Mouse (Mus musculus): ENCODE data around the gene Prkce. TPM values are rescaled to one million over a fixed set of nuclear protein-coding genes. Genes with fewer than 3 reads are reported as not detected.
"Not testable (repeated sequence)": the region's sequence is repeated elsewhere in the genome, so short reads cannot be mapped to it uniquely, and the experiment has no call there.

Prkce gene
- total RNA-seq, 2 experiments from 2014 or later: 315 to 338 TPM

DNA sequence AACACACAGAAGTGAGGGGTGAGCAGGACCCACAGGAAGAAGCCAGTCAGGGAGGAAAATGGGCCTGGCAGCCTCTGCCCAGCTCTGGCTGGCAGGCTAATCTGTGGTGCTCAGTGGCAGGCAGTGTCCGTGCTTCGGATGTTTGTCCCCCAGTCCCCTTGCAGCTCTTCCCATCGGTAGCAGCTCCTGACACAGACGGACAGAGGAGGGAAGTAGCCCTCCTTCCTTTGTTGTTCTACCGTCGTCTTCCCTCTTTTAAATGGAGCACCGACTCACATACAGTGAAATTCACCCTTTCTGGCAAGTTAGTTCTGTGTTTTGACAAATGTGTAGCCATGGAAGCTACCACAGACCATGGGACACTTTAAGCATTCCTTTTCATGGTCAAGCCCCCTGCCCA lies 299.3 kb downstream of the Prkce start:
- DNase-seq (ENCODE audit: low spot score in 2 of 2): no peak

DNA sequence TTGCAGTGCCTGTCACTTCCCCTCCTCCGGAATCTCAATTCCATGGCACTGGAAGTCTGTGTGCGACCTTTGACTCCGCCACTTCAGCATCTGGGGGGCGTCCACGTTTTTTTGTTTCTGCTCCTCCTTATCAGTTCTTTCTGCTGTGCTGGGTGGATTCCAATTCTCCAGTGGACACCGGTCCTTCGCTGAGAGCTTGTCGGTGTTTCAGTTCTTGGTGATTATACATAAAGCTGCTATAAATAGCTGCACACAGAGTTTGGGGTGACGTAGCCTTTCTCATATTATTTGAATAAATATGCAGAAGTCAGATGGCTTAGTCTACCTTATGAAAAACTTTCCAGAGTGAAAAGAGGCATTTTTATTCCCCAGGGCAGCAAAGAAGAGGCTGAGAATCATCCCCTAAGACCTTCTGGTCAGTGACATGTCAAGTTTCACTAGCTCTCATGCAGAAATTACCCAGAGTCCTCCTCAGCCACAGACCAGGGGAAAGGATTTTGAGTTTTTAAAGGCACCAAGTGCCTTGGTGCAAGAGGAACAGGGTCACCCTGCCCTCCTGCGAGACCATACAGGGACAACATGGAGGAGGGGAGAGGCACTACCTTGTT lies 299.8 kb downstream of the Prkce start:
- DNase-seq (ENCODE audit: low spot score in 2 of 2): no peak

DNA sequence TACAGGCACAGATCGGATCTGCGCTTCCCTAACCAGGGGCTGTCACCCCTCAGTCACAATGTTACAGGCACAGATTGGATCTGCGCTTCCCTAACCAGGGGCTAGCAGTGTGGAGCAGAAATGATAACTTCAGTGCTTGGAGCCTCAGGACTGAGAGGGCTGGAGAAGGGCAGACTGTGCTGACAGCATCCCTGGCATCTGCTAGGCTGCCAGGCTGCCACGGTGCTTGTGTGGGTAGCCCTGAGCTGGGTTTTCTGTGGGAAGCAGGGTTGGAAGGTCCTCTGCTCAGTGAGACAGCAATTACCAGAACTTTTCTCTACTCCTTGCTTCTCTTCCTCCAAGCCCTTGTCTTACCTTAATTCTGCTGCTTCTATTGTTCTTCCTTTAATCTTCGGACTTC lies 300.4 kb downstream of the Prkce start:
- no peak for DNase-seq (ENCODE audit: low spot score in 2 of 2)

DNA sequence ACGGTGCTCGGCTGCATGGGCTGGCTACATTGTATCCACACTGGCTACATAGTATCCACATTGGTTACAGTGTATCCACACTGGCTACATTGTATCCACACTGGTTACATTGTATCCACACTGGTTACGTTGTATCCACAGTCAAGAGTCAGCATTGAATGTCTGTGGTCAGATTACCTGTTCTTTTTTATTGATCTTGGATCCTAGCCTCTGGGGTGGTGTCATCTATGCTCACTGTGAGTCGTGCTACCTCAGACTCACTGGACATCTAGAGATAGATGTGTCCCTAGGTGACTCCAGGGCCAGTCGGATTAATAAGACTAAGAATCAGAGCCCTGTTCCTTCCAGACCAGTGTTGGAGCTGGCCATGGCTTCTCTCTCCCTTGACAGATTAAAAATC lies 302.6 kb downstream of the Prkce start:
- DNase-seq (ENCODE audit: low spot score in 2 of 2): no peak

DNA sequence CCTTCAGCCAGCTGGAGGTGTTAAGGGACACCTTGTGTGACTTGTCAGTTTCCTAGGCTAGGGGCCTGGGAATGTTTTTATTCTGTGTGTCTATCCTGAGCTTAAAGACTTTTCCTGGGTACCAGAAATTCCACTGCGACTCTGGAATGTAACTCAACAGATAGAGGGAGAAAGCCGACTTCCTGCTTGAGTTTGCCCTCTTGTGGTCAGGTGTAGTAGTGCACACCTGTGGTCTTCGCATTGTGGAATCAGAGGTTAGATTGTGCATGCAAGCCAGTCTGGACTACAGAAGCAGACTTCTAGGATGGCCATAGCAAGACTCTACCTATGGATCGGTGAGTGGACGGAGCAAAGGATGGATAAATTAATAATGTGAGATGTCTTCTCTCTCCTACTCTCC lies 304.1 kb downstream of the Prkce start:
- DNase-seq (ENCODE audit: low spot score in 2 of 2): no peak

DNA sequence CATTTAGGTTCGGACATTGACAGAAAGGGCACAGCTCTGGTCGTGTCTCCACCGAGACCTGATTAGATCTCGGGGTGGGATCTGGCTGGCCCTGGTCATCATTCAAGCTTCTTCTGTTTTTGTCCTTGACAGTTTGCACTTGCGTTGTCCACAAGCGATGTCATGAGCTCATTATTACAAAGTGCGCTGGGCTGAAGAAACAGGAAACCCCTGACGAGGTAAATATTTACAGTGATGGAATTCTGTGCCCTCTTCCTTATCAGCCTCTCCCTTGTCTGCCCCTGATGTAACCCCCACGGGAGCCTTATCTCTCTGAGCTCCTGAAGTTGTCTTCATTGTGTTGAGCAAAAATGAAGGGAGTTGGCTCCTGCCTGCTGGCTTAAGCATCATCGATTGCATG lies 309.1 kb downstream of the Prkce start:
- DNase-seq (ENCODE audit: low spot score in 2 of 2): no peak

DNA sequence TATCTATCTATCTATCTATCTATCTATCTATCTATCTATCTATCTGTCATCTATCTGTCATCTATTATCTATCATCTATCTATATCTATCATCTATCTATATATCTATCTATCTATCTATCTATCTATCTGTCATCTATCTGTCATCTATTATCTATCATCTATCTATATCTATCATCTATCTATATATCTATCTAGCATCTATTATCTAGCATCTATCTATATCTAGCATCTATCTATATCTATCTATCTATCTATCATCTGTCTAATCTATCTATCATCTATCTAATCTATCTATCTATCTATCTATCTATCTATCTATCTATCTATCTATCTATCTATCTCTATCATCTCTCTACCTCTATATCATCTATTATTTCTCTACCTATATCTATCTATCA lies 309.8 kb downstream of the Prkce start:
- DNase-seq (ENCODE audit: low spot score in 2 of 2): not testable (repeated sequence)

DNA sequence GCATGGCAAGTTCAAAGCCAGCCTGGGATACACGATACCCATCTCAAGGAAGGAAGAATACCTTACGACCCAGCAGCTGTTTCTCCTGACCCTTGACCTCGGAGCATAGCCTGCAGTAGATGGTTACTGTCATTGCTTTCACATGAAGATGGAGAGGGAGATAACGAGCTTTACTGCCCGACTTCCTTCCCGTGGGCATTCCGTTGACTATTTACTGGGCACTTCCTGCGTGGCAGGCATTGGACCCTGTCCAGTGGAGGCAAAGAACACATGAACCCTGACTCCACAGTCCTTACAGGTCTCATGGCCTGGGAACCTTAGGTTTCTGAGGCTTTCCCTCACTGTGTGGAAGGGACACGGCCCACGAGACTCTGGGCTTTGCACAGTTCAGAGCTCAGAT lies 311.8 kb downstream of the Prkce start:
- DNase-seq (ENCODE audit: low spot score in 2 of 2): no peak

DNA sequence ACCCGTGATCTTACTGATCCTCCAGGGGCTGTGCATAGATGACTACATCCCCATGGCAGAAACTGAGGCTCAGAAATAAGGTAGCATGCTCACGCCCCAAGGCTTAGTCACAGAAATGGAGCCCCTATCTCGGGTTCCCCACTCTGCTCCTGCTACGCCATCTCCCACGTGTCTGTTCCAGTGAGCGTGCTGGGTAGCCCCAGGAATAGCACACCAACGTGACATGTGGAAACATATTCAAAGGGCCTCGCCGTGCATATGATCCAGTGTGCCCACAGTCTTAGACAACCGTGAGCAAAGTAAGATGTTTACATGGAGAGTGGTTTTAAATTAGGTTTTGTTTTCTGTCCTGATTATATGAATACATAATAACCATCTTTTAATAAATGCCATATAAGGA lies 315.1 kb downstream of the Prkce start:
- DNase-seq (ENCODE audit: low spot score in 2 of 2): no peak

DNA sequence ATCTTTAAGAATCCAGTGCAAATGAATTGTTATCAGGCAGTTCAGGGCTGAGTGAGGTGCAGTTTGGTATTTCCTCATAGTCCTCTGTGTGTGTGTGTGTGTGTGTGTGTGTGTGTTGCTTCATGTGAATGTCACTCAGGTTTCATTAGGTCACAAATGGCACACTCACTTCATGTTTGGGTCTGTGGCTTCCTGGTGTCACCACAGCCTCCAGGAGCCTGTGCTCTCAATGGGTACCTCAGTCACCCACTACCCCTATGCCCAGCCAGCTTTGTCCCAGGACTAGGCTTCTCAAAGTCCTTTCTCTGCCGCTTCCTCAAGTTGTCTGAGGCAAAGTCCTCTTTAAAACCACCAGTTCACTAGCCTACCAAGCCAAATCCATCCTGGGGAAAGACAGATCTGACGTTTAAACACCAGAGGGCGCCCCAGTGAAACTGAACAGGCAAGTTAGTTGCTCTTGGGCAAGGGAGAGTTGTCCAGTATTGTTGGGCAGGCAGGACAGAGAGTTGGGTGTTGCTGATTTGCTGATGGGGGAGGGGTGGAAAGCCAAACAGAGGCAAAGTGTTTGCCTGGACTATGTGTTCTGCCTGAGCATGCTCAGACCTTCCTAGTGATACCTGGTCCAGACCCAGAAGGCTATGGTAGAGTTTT lies 316.6 kb downstream of the Prkce start:
- DNase-seq (ENCODE audit: low spot score in 2 of 2): peak; percentile 87 to 90

DNA sequence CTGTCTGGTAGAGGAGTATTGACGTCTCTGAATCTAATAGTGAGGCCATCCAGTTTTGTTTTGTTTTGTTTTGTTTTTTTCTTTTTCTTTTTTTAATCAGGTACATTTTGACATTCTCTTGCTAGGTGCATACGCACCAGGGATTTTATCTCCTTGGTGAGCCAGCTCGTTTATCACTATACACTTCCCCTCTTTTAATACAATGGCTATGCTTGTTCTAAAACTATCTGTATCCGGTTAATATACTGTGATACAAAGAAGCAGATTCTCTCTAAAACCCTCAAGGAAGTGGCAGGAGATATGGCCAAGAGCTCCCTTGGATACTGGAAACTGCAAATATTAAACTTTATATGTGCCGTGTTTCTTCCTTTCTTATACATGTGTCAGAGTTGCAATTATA lies 319.1 kb downstream of the Prkce start:
- no peak for DNase-seq (ENCODE audit: low spot score in 2 of 2)

DNA sequence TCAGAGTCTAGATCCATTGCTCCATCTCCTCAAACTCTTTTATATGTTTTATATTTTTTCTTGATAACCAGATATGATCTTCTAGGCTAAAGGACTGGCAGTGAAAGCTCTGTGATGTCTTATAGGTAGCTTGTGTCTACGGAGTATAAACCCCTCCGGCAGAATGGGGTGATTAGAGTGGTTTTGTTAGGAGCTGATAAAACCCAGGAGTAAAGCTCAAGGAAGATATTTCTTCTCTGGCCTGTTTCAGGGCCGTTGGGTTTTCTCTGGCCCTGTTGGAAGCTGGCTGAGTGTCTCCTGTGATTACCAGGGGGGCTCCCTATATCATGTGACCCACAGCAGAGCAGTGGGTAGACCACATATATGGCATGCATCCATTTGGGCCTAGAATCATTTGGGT lies 319.9 kb downstream of the Prkce start:
- DNase-seq (ENCODE audit: low spot score in 2 of 2): no peak

DNA sequence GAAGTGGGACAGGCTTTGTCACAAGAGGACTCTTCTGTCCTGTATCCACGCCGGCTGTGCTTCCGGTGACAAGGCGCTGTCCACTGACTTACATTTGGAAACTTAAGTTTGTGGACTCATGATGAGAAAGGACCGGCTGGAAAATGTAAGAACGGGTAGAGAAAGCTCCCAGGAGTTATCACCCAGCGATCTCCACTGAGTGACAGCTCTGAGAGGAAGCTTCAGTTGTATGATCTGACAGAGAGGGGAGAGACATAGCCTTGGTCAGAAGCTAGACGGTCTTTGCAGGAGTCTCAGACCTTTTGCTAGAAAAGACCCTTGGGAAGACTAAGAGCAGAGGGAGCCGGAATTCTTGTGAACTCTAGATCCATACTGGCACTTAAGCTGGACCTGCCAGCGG lies 322.2 kb downstream of the Prkce start:
- no peak for DNase-seq (ENCODE audit: low spot score in 2 of 2)

DNA sequence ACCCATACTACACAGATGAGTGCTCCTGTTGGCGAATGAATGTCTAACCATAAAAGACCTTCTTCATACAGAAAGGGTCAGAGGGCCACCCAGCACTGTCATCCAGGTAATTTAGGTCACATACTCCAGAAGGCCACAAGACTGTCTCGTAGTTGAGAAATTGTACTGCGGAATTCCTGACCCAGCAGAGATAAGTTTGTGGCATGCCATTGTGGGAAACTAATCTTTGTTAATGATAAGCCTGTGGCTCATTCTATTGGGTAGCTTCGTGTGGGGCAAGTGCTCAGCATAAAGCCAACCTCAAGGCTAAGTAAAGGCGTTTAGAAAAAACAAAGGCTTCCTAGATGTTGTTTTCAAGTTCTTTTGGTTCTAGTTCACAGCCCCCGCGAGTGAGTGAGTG lies 324.8 kb downstream of the Prkce start:
- no peak for DNase-seq (ENCODE audit: low spot score in 2 of 2)

DNA sequence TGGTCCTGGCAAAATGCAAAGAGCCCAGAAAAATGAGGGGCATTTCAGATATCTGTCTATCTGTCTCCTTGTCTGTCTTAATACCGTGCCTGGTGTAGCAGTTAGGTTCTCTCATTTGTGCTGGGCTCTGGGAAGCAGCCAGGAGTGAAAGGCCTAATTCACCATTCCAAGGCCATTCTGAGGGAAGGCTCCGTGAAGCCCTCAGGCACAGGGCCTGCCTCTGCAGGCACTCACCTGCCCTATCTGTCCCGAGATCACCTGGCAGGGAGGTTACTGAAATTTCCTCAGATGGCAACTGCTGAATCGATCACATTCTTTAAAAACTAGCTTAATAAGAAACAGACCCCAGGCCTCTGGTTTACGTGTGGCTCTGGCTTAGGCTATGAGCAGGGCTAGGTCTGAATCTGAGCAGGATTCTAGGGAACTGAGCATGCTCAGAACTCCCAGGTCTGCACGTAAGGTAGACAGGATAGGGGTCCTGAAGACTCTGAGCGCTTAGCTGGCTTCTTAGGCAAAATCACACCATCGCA lies 326.4 kb downstream of the Prkce start:
- no peak for DNase-seq (ENCODE audit: low spot score in 2 of 2)

DNA sequence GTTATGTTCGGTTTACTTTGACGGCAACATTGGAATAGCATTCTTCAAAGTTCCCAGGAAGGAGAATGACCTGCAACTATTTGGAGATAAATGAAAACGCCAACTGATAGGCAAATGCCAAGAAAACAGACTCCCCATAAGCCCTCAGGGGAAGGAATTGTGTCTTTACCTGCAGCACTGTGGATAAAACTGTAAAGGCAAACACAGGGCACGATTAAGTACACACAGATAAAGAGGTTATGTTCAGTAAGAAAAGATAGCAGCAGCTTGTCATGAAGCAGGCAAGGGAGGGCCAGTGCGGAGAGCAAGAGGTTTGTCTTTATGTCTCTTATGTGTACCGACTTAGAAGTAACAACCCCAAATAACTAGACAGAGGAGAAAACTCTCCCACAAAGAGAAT lies 326.9 kb downstream of the Prkce start:
- no peak for DNase-seq (ENCODE audit: low spot score in 2 of 2)

DNA sequence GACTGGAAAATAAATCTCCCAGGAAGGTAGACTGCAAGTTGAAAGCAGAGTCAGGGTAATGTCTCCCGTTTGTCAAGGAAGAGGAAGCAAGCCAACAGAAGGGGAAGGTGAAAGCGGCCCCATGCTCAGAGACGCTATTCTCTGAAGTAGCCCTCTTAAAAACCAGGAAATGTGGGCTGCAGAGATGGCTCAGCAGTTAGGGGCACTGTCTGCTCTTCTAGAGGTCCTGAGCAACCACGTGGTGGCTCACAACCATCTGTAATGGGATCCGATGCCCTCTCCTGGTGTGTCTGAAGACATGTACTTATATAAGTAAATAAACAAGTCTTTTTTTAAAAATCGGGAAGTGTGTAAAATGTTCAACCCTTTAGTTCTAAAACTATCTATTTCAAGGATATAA lies 327.3 kb downstream of the Prkce start:
- no peak for DNase-seq (ENCODE audit: low spot score in 2 of 2)

DNA sequence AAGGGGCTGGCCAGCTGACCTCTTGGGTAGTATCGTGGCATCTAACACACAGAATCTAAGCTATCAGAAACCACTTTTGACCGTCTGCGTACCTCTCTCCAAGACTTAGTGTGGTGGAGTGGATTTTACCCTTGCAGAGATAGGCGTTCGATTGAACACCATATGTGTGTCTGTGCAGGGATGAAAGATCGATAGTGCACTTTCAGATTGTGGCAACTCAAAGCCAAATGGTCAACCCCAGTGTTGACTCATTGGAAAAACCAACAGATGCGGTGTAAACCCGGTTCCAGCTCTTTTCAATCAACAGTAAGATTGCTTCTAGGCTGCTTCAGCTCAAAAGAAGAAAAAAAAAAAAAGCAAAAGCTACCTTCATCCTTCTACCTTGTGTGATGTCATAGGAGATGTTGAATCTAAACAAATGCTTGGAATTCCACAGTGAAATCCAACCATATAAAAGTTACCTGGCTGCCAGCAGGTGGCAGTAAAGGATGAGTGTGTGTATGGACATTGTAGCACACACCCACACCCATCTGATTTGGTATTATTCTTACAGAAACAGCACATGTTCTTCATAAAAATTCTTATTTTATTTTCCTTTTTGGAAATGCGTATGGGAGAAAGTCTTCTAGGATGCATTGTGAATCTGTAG lies 328.7 kb downstream of the Prkce start:
- DNase-seq (ENCODE audit: low spot score in 2 of 2): peak; percentile 37 to 64

DNA sequence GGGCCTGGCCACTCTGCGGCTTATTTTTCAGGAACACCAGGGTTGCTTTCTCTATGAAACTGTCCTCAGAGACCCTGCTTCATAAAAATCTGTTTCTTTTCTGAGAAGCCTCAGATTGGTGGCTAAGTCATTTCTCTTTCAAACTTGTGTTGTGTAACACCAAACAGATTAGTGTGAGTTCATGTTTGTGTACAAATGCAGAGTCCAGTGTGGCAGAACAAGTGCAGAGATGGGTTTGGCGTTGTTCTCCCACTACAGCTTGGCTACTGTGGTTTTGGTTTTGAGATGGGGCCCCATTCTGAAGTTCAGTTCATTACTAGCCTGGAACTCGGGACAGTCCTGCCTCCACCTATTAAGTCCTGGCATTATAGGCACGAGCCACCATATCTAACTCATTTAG lies 329.7 kb downstream of the Prkce start:
- no peak for DNase-seq (ENCODE audit: low spot score in 2 of 2)

DNA sequence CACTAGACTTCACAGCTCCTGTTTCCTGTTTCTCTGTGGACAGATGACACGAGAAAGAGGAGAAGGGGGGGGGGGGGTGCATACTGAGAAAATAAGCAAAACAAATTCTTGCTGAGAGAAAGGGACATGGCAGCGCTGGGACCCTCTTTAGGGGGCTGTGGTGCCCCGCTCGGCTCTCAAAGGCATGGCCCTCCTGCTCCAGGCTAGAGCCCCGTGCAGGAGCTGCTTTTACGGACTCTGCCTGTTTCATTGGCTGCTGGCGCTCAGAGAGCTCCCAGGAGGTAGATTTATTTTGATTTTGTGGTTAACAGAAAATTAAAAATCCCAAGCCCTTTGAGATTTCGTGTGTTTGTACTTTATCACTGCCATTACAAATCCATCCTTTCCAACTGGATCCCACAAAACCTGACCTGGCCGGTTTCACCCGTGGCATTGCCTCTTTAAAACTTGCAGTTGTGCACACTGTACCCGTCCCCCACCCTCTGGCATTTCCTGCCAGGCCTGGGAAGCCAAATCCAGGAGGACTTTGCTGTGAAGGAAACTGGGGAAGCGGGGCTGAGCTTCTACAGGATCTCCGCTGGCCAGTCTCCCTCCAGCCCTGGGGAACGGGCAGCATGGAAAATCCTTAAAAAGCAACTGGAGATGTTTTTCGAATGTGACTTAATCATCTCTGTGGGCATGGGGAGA lies 331.9 kb downstream of the Prkce start:
- peak; percentile 21 to 42 for DNase-seq (ENCODE audit: low spot score in 2 of 2)

DNA sequence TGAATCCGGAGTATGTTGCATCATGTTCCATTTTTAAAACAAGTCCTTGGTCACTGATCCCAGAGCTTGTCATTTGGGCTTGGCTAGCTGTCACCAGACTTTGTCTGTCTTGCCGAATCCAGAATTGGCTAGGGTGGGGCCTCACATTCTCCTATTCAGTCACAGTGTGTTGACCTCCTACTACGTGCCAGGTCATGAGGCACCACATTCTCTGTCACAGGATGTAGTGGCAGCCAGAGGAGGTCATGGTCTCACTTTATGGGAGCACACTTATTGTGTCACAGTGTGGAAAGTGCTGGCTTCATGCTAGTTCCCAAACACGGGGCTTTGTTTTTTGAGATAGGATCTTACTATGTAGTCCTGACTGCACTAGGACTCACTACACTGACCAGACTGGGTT lies 333.8 kb downstream of the Prkce start:
- DNase-seq (ENCODE audit: low spot score in 2 of 2): no peak

Data from layer of hippocampus, postnatal 10 days (tissue).